Mouse (Mus musculus): ENCODE measurements around the gene Lama5. TPM values are rescaled to one million over a fixed set of nuclear protein-coding genes. Genes with fewer than 3 reads are reported as not detected.

Lama5 gene
- polyA plus RNA-seq, 1 experiment from 2014 or later, result 1.2 TPM

GRCm38 (mm10) chr2:180256296-180257000 is 30.8 kb upstream of the Lama5 start:
- Histone ChIP-seq H3K9me3 (ENCODE audit: control insufficient read depth, low read length) (no peaks in the 10 kb centered on the region), H3K36me3 (ENCODE audit: control insufficient read depth, insufficient read depth, low read length) (peaks cover 22% of the 10 kb centered on the region), H3K4me3 (ENCODE audit: low read depth, low read length) (peak overlapping the region; percentile 78), H3K9ac (replicated peaks; ENCODE audit: low read depth, low read length) (peak overlapping the region; percentile 80), H3K4me2 (ENCODE audit: low read depth, low read length) (peak overlapping the region; percentile 74), H3K4me1 (ENCODE audit: control insufficient read depth, insufficient read depth, low read length) (peaks cover 17% of the 10 kb centered on the region), H3K27ac (ENCODE audit: low read depth, low read length) (peak overlapping the region; percentile 94), H3K27me3 (ENCODE audit: control insufficient read depth, insufficient read depth, low read length) (no peaks in the 10 kb centered on the region)
- WGBS, result 25% methylated on average over 26 of the region's 26 CpGs
- ATAC-seq (ENCODE audit: low read depth), result peak; percentile 64

GRCm38 (mm10) chr2:180255701-180256100 is 30.0 kb upstream of the Lama5 start:
- Histone ChIP-seq H3K4me2 (ENCODE audit: low read depth, low read length) (peak overlapping the region; percentile 74; the same call in 1 of the 2 replicates), H3K9me3 (ENCODE audit: control insufficient read depth, low read length) (no peaks in the 10 kb centered on the region), H3K36me3 (ENCODE audit: control insufficient read depth, insufficient read depth, low read length) (peaks cover 14% of the 10 kb centered on the region), H3K4me3 (ENCODE audit: low read depth, low read length) (peak overlapping the region; percentile 78; the same call in 1 of the 2 replicates), H3K27me3 (ENCODE audit: control insufficient read depth, insufficient read depth, low read length) (no peaks in the 10 kb centered on the region), H3K27ac (ENCODE audit: low read depth, low read length) (no peak overlapping the region), H3K4me1 (ENCODE audit: control insufficient read depth, insufficient read depth, low read length) (peaks cover 17% of the 10 kb centered on the region), H3K9ac (replicated peaks; ENCODE audit: low read depth, low read length) (no peak overlapping the region)
- ATAC-seq (ENCODE audit: low read depth), result no peak
- 95% methylated on average over 9 of the region's 9 CpGs for WGBS

- Histone ChIP-seq H3K9me3 (ENCODE audit: control insufficient read depth, low read length) (no peaks in the 10 kb centered on the region), H3K4me2 (ENCODE audit: low read depth, low read length) (no peak overlapping the region), H3K9ac (replicated peaks; ENCODE audit: low read depth, low read length) (no peak overlapping the region), H3K4me3 (ENCODE audit: low read depth, low read length) (no peak overlapping the region), H3K27me3 (ENCODE audit: control insufficient read depth, insufficient read depth, low read length) (no peaks in the 10 kb centered on the region), H3K36me3 (ENCODE audit: control insufficient read depth, insufficient read depth, low read length) (peaks cover 9% of the 10 kb centered on the region; the same call in 1 of the 2 replicates), H3K4me1 (ENCODE audit: control insufficient read depth, insufficient read depth, low read length) (peaks cover 17% of the 10 kb centered on the region), H3K27ac (ENCODE audit: low read depth, low read length) (no peak overlapping the region)
- ATAC-seq (ENCODE audit: low read depth), result no peak
- WGBS, result 92% methylated on average over 5 of the region's 5 CpGs
Measured at GRCm38 (mm10) chr2:180254436-180255209, 29.0 kb upstream of the Lama5 start.

GRCm38 (mm10) chr2:180251838-180252237 is 26.2 kb upstream of the Lama5 start:
- Histone ChIP-seq H3K9ac (replicated peaks; ENCODE audit: low read depth, low read length) (no peak overlapping the region), H3K4me3 (ENCODE audit: low read depth, low read length) (no peak overlapping the region), H3K9me3 (ENCODE audit: control insufficient read depth, low read length) (no peaks in the 10 kb centered on the region), H3K4me2 (ENCODE audit: low read depth, low read length) (no peak overlapping the region), H3K27me3 (ENCODE audit: control insufficient read depth, insufficient read depth, low read length) (no peaks in the 10 kb centered on the region), H3K36me3 (ENCODE audit: control insufficient read depth, insufficient read depth, low read length) (no peaks in the 10 kb centered on the region), H3K27ac (ENCODE audit: low read depth, low read length) (no peak overlapping the region), H3K4me1 (ENCODE audit: control insufficient read depth, insufficient read depth, low read length) (peaks cover 8% of the 10 kb centered on the region)
- no peak for ATAC-seq (ENCODE audit: low read depth)
- 59% methylated on average over 3 of the region's 3 CpGs for WGBS

- Histone ChIP-seq H3K4me2 (ENCODE audit: low read depth, low read length) (no peak overlapping the region), H3K27ac (ENCODE audit: low read depth, low read length) (no peak overlapping the region)
Measured at GRCm38 (mm10) chr2:180250930-180251611, 25.4 kb upstream of the Lama5 start.

GRCm38 (mm10) chr2:180248947-180249660 is 23.4 kb upstream of the Lama5 start:
- Histone ChIP-seq H3K4me1 (ENCODE audit: control insufficient read depth, insufficient read depth, low read length) (no peaks in the 10 kb centered on the region), H3K4me3 (ENCODE audit: low read depth, low read length) (no peak overlapping the region), H3K9me3 (ENCODE audit: control insufficient read depth, low read length) (no peaks in the 10 kb centered on the region), H3K27me3 (ENCODE audit: control insufficient read depth, insufficient read depth, low read length) (no peaks in the 10 kb centered on the region), H3K27ac (ENCODE audit: low read depth, low read length) (no peak overlapping the region), H3K4me2 (ENCODE audit: low read depth, low read length) (no peak overlapping the region), H3K36me3 (ENCODE audit: control insufficient read depth, insufficient read depth, low read length) (no peaks in the 10 kb centered on the region), H3K9ac (replicated peaks; ENCODE audit: low read depth, low read length) (no peak overlapping the region)
- ATAC-seq (ENCODE audit: low read depth), result no peak
- WGBS, result 65% methylated on average over 9 of the region's 9 CpGs

More at GRCm38 (mm10) chr2:180250930-180251611, 25.4 kb upstream of the Lama5 start:
- 31% methylated on average over 11 of the region's 11 CpGs for WGBS
- ATAC-seq (ENCODE audit: low read depth), result peak; percentile 85
- Histone ChIP-seq H3K4me3 (ENCODE audit: low read depth, low read length) (no peak overlapping the region), H3K9ac (replicated peaks; ENCODE audit: low read depth, low read length) (no peak overlapping the region), H3K27me3 (ENCODE audit: control insufficient read depth, insufficient read depth, low read length) (no peaks in the 10 kb centered on the region), H3K9me3 (ENCODE audit: control insufficient read depth, low read length) (no peaks in the 10 kb centered on the region), H3K4me1 (ENCODE audit: control insufficient read depth, insufficient read depth, low read length) (peaks cover 4% of the 10 kb centered on the region), H3K36me3 (ENCODE audit: control insufficient read depth, insufficient read depth, low read length) (no peaks in the 10 kb centered on the region)

- Histone ChIP-seq H3K27me3 (ENCODE audit: control insufficient read depth, insufficient read depth, low read length) (no peaks in the 10 kb centered on the region), H3K36me3 (ENCODE audit: control insufficient read depth, insufficient read depth, low read length) (no peaks in the 10 kb centered on the region), H3K9me3 (ENCODE audit: control insufficient read depth, low read length) (no peaks in the 10 kb centered on the region), H3K4me1 (ENCODE audit: control insufficient read depth, insufficient read depth, low read length) (no peaks in the 10 kb centered on the region), H3K4me3 (ENCODE audit: low read depth, low read length) (no peak overlapping the region), H3K4me2 (ENCODE audit: low read depth, low read length) (no peak overlapping the region), H3K9ac (replicated peaks; ENCODE audit: low read depth, low read length) (no peak overlapping the region), H3K27ac (ENCODE audit: low read depth, low read length) (no peak overlapping the region)
- 88% methylated on average over 5 of the region's 5 CpGs for WGBS
- no peak for ATAC-seq (ENCODE audit: low read depth)
Measured at GRCm38 (mm10) chr2:180247916-180248315, 22.3 kb upstream of the Lama5 start.

- Histone ChIP-seq H3K36me3 (ENCODE audit: control insufficient read depth, insufficient read depth, low read length) (no peaks in the 10 kb centered on the region), H3K4me1 (ENCODE audit: control insufficient read depth, insufficient read depth, low read length) (no peaks in the 10 kb centered on the region), H3K27ac (ENCODE audit: low read depth, low read length) (no peak overlapping the region), H3K9ac (replicated peaks; ENCODE audit: low read depth, low read length) (no peak overlapping the region), H3K4me3 (ENCODE audit: low read depth, low read length) (no peak overlapping the region), H3K9me3 (ENCODE audit: control insufficient read depth, low read length) (no peaks in the 10 kb centered on the region), H3K27me3 (ENCODE audit: control insufficient read depth, insufficient read depth, low read length) (no peaks in the 10 kb centered on the region), H3K4me2 (ENCODE audit: low read depth, low read length) (no peak overlapping the region)
- ATAC-seq (ENCODE audit: low read depth), result no peak
- 89% methylated on average over 4 of the region's 4 CpGs for WGBS
Measured at GRCm38 (mm10) chr2:180243108-180243507, 17.4 kb upstream of the Lama5 start.
